Mouse (Mus musculus) lung, adult 18-20 months (tissue): ENCODE measurements around the gene Lpar5.
"Not testable (repeated sequence)": the region's sequence is repeated elsewhere in the genome, so short reads cannot be mapped to it uniquely, and the experiment has no call there.

ENCODE experiments used
- DNase-seq, 2 experiments: peaks; one replicate each; pipeline ENCODE4 v3.0.0; 2022; ENCODE audit warnings: mixed read lengths in 2 of 2

The Lpar5 gene

DNA sequence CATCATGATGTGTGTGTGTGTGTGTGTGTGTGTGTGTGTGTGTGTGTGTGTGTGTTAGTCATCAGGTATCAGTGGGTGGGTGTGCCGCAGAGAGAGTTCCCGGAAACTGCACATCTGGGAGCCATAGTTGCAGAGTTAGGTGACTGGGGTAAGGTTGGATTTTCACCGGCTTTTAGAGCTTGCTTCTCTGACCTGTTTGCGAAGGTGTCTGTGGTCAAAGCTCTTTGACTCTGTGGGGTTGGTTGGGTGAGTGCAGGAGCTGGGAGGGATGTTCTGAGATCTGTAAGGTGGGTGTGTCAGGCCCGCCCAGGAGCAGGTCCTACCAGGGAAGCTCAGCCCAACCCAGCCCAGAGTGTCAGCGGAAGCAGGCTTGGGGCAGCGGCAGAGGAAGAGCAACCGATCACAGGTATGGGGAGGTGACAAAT, at the start of gene Lpar5:
Gene Lpar5 (plus strand): TSS at position 350 of the 425 bp plus-strand sequence.
- DNase-seq = no peak

DNA sequence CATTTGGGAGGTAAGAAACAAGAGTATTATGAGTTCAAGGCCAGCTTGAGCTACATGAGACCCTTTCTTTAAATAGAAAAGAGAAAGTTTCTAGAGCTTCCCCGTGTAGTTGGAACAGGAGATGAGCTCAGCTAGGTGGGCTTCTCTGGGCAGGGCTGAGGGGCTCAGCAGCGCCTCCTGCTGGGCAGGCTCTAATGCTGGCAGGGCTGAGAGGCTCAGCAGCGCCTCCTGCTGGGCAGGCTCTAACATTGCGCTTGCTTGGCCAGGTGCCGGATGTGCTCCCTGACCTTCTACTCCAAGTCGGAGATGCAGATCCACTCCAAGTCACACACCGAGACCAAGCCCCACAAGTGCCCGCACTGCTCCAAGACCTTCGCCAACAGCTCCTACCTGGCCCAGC, 37.2 kb upstream of the Lpar5 start:
- peak in 1 of 2 experiments; percentile 48 for DNase-seq

DNA sequence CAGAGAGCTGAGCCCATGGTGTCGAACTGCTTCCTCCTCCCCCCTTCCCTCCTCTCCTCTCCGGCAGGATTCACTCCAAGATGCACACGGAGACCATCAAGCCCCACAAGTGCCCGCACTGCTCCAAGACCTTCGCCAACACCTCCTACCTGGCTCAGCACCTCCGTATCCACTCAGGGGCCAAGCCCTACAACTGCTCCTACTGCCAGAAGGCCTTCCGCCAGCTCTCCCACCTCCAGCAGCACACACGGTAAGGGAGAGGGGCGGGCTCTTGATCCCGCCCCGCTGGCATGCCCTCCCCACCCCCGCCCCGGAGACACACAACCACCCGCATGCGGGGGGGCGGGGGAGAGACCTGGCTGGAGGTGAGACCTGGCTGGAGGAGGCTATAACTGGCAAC, 36.1 kb upstream of the Lpar5 start:
- no peak for DNase-seq

DNA sequence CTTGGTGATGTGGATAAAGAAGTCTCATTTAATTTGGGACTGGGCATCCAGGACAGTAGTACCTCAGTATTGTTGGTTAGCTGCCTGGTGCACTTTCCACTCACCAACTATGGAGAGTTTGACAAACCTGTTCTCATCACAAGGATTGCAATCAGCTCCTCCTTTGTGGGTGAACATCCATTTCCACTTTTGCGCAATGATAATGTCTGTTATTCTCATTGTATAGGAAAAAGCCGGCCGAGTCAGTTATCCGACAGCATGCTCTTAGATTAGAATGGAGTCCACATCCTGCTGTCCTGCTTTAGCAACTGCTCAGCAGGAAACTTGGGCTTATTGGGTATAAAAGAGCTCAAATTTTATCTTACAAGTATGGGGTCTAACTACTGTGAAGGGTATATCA, 29.1 kb upstream of the Lpar5 start:
- no peak for DNase-seq

DNA sequence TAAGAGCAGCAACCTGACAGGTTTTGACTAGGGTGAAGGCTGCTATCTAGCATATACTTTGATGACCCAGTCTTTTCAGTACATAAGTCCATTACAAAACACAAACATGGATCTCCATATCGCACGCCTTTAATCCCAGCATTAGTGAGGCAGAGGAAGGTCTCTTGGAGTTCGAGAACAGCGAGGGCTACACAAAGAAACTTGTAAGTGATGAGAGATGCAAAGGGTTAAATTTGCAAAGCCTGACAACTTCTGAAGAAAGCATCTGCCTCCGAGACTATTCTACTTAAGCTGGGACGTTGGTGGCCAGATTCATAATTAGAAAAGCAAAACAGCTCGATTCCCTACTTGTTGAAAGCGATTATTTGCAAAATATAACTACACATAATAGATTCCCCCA, 28.6 kb upstream of the Lpar5 start:
- DNase-seq = no peak

DNA sequence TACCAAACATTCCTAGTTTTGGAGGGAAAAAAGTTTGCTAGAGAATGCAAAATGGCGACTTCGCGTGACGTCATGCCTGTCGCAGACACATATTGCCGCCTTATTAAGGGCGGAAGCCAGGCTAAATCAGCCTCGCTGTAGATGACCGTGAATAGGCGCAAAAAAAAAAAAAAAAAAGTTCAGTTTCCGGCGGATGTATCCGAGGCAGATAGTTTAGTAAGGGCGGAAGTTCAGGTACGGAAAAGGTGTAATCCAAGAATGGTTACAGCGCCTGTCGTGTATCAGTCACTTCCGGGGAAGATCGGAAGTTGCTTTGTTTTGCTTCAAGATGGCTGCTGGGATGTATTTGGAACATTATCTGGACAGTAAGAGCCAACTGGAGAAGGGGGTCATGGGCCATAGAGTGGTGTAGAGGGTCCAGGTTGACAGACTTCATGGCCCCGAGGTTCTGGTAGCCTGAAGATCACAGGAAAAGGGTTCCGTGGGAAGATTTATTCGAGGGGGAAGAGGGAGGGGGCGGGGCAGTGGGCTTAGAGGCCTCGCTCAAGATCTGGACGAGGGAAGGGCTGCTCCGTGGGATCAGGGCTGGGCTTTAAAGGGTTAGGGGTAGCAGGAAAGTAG, 28.1 kb upstream of the Lpar5 start, which contains the start of gene Ing4:
Gene Ing4 (plus strand): TSS at position 228 of the 621 bp plus-strand sequence.
- peak; percentile 93 to 95 for DNase-seq

DNA sequence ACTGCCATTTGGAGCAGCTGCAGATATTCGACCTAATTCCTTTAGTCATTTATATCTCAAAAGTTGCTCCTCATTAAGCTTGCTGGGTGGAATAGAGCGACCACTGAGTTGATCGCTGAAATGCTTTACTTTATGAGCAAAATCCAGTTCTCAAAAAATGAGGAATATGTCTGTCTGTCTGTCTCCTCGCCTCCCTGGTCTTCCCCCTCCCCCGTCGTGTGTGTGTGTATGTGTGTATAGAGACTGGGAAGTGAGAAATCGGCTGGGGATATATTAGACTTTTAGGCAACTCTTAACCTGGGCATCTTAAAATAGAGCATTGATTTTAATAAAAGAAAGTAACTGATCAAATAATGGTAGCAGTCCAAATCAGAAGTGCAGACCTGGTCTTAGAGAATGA, 27.5 kb upstream of the Lpar5 start:
- no peak for DNase-seq

DNA sequence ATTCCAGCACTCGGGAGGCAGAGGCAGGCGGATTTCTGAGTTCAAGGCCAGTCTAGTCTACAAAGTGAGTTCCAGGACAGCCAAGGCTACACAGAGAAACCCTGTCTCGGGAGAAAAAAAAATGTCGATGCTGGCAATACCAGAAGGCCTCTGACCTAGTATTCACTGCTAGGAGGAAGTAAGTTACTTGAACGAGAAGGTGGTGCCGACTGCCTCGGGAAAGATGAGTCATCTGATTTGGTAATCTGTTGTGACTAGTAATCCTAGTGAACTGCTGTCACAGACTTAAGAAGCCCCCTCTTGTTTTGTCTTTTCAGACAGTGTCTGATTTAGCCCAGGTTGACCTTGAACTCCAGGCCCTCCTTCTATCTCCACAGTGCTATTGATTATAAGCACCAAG, 26.7 kb upstream of the Lpar5 start:
- peak; percentile 21 to 36 for DNase-seq

DNA sequence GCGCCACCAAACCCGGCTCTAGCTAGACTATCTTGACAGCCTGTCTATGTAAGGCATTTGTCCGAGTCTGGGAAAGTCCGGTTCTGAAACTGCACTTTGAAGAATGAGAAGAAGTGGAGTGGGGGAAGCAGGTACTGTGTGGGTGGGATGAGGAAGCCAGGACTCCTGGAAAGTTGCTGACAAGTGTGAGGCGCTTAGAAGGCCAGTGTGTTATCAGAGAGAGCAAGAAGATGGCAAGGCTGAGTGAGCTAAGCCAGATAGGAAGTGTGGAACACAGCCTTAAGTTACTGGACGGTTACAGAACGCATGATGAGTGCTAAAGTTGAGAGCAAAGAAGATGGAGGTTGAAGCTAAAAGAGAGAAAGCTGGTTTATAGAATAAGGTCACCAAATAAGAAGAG, 25.6 kb upstream of the Lpar5 start:
- no peak for DNase-seq

DNA sequence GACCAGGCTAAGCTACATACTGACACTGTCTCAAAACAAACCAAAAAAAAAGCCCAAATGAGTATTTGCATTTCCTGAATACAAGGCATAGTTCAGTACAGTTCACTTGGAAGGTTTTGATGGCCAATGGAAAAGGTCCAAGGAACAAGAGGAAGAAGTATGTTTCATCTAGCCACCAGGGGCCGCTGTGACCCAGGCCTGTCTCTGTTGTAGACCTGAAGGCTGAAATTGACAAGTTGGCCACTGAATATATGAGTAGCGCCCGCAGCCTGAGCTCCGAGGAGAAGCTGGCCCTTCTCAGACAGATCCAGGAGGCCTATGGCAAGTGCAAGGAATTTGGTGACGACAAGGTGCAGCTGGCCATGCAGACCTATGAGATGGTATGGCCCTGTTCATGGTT, 21.0 kb upstream of the Lpar5 start:
- DNase-seq = peak; percentile 71 to 74

DNA sequence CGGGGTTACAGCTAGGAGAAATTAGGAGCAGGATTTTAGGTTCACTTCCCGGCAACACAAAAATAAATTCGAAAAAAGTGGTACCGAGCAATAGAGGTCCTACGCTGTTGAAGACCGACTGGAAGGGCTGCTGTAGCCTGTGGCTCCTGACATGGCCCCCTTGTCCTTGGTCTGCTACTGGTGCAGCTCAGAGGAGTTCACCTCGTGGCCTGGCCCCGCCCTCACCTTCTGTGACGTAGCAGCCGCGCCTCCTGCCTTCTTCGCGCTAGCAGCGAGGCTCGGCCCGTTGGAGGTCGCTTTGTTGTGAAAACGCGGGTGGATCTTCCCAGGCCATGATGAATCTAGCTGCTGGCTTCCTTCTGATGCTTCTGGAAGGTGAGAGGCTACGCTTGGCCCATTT, 18.0 kb upstream of the Lpar5 start, which contains the start of gene Acrbp:
Gene Acrbp (plus strand): TSS at position 12 of the 400 bp plus-strand sequence.
- DNase-seq = no peak

DNA sequence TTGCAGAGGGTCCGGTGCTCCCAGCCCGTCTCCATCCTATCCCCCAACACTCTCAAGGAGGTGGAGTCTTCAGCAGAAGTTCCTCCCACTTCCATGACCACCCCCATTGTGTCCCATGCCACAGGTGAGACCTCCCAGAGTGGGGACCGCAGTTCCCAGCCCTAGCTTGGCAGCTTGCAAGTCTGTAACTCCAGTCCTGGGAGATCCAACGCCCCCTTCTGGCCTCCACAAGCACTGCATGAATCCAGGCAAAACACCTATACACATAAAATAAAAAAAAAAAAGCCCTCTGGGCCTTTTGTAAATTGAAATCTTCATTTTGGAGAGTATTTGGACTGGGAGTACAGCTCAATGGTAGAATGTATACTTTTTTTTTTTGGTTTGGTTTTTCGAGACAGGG, 16.5 kb upstream of the Lpar5 start:
- DNase-seq = no peak

DNA sequence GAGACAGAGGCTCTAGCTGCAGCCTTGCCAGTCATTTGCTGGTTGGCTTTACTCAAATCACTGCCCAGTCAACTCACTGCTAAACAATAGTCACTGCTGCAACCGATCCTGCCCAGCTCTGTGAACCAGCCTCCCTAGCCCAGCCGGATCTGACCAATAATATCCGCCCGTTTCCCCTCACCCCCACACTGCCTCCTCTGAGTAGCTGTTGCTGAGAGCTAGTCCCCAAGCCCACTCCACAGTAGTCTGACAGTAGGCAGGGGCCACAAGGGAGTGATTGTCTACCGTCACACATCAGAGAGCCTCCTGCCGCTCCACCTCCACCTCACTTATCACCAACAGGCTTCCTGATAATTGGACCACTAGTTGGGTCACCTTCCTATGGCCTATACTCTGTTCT, 6.2 kb upstream of the Lpar5 start:
- no peak for DNase-seq

DNA sequence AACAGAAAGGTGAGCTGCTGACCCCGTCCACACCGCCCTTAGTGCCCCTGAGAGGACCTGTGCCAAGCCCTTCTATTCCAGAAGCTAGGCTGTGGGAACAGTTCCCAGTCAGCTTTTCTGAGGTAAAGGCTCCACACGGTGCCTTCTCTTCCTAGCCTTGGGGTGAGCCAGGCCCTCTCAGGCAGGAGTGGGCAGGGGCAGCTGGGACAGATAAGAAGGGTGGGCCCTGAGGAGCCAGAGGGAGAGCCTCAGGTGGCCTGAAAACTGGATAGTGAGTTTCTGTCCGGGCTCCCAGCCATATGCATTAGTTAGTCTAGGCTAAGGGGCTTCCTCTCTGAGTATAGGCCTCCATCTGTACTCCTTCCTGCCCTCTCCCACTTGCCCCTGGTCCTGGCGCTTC, 5.2 kb upstream of the Lpar5 start:
- no peak for DNase-seq

DNA sequence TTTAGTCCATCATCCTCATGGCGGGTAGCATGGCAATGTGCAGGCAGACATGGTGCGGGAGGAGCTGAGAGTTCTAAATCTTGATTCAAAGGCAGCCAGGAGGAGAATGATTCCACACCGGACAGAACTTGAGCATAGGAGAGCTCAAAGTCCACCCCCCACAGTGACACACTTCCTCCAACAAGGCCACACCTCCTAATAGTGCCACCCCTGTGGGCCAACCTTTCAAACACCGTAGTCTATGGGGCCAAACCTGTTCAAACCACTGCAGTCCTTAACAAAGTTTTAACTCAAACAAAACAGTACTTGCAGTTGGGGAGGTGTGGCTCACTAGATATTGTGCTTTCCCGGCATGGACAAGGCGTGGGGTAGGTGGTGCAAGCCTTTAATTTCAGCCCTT, 3.8 kb upstream of the Lpar5 start:
- DNase-seq = no peak

DNA sequence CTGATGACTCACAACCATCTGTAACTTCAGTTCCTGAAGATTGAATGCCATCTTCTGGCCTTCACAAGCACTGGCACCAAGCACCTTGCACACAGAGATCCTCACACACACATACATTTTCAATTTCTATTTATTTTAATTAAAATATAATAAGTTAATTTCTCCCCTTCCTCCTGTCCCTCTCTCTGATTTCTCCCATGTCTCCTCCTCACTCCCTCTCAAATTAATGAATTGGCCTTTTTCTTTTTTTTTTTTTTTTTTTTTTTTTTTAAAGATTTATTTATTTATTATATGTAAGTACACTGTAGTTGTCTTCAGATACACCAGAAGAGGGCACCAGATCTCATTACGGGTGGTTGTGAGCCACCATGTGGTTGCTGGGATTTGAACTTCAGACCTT, 2.5 kb upstream of the Lpar5 start:
- not testable (repeated sequence) for DNase-seq

DNA sequence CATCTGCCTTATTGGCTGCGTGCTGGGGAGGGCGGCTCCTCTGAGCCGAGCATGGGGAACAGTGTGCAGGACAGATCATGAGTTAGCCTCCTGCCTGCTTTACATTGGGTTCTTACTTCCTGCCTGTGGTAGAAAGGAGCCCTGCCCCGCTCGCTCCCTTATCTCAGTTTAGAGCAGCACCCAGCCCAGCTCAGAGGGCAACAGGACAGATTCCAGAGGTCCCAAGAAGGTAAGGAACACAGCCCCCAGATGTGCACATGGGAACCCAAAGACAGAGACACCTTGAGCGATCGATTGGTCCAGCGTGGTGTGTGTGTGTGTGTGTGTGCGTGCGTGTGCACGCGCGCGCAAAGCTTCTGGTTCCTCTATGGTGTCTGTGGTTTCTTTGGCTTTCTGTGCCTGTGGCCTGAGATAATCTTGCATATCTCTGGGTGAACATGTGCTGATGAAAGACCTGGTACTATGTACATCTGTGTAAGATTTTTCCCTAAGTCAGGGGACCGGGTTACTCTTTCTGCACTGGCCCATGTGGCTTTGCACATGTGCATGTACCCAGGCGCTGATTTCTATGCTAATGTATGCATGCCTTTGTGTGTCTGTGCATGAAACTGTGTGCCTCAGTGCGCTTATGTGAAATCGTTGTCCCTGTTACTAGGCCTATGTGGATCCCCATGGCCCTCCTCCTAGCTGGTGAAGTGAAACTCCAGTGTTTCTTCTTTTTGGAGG, 3.6 kb downstream of the Lpar5 start:
- DNase-seq = peak in 1 of 2 experiments; percentile 27

DNA sequence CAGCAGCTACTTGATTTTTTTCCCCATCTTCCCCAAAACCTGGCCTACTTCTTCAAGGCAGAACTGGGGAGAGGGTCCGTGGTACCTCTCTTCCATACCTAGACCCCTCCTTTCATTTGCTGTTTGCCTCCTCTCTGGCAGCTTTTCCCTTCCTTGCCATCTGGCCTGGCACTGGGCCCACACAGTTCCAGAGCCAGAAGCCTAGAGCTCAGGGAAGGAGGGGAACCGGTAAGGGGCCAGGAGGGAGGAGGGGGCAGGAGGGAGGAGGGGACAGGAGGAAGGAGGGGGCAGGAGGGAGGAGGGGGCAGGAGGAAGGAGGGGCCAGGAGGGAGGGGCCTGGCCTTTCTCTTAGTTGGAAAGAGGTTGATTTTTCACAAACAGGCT, 4.2 kb downstream of the Lpar5 start:
- no peak for DNase-seq

DNA sequence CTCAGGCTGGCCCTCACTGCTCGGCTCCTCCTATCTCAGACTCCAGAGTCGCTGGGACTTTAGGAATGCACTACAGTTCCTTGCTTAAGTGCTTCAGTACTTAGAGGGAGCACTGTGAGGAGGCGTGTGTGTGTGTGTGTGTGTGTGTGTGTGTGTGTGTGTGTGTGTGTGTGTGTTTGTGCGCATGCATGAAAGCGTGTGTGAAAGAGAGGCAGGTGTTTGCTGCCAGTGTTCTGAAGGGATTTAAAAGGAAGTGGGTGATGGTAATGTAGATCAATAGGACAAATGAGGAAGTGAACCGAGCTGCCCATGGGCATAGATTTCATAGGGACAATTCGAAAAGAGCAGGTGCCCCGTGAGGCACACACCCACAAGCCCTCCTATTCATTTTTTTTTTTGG, 6.1 kb downstream of the Lpar5 start:
- DNase-seq = no peak

DNA sequence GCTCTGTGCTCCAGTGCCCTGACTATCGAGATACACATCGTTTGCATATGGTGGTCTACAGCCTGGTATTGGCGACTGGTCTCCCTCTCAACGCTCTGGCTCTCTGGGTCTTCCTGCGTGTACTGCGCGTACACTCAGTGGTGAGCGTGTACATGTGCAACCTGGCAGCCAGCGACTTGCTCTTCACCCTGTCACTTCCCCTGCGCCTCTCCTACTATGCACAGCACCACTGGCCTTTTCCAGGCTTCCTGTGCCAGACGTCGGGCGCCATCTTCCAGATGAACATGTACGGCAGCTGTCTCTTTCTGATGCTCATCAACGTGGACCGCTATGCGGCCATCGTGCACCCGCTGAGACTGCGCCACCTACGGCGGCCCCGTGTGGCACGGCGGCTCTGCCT, 13.7 kb downstream of the Lpar5 start:
- no peak for DNase-seq

DNA sequence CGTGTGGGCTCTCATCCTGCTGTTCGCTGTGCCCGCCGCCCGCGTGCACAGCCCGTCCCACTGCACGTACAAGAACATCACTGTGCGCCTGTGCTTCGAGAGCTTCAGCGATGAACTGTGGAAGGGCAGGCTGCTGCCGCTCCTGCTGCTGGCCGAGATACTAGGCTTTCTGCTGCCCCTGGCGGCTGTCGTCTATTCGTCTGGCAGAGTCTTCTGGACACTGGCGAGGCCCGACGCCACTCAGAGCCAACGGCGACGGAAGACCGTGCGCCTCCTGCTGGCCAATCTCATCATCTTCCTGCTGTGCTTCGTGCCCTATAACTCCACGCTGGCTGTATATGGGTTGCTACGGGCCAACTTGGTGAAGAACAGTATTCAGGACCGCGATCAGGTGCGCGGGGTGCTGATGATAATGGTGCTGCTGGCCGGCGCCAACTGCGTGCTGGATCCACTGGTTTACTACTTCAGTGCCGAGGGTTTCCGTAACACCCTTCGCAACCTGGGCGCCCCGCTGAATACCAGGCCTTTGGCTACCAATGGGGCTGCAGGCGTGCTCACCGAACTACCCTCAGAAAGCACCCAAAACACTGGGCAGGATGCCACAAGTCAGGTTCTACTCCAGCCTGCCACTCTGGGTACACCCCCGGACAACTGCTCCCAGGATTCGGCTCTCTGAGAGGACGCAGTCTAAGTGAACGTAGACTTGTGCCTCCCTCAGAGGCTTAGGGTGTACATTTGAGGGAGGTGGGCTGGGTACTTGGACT, 14.3 kb downstream of the Lpar5 start:
- DNase-seq = peak; percentile 89 to 92

DNA sequence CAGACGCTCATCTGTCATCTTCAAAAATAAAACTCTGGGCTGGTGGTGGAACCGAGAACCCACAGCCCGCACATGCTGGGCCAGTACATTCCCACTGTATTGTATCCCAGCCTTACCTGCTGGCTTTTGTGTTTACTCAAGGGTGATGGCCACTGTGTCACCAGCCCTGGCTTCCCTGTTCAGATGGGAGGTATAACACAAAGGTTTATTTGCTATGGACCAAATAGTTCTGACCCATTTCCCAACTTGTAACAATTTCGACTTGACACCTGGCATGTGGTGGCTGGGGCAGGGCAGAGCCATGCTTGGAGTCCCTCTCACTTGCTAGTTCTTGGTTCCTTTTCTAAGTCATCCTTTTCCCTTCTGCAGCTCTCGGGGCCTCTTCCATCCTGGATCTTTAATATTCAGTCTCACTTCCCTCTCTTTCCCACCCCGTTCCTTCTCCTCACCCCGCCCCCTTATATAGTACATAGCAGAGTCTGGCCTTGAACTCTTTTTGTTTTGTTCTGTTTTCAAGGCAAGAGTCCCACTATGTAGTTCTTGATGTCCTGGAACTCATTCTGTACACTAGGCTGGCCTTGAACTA, 15.2 kb downstream of the Lpar5 start:
- no peak for DNase-seq

DNA sequence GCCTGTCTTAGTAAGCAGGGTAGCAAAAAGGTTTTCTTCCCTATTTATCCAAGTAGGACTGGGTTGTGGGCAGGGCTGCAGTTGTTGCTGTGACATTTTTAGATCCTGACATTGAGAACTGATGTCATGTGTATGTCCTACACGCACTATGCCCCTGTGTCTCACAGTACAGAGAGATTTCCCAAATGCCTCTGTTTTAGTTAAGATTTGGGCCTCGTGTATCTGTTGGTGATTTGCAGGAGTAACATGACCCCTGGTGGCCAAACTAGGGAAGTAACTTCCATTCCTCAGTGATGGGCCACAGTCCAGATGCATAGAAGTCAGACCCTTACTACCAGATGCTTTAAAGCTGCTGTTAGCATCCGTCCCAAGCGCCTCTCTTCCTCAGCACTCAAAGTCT, 16.7 kb downstream of the Lpar5 start:
- DNase-seq = peak; percentile 46 to 65
